Mouse (Mus musculus): ENCODE measurements around the gene Med4.
"Not testable (repeated sequence)": the region's sequence is repeated elsewhere in the genome, so short reads cannot be mapped to it uniquely, and the experiment has no call there.

The Med4 gene

GRCm38 (mm10) chr14:73501721-73502120, 8.1 kb upstream of the Med4 start:
- no peak for DNase-seq (ENCODE audit: low read depth, low spot score)

- peak; percentile 50 for DNase-seq (ENCODE audit: low read depth, low spot score)
Measured at GRCm38 (mm10) chr14:73502591-73503184, 7.1 kb upstream of the Med4 start.

DNA sequence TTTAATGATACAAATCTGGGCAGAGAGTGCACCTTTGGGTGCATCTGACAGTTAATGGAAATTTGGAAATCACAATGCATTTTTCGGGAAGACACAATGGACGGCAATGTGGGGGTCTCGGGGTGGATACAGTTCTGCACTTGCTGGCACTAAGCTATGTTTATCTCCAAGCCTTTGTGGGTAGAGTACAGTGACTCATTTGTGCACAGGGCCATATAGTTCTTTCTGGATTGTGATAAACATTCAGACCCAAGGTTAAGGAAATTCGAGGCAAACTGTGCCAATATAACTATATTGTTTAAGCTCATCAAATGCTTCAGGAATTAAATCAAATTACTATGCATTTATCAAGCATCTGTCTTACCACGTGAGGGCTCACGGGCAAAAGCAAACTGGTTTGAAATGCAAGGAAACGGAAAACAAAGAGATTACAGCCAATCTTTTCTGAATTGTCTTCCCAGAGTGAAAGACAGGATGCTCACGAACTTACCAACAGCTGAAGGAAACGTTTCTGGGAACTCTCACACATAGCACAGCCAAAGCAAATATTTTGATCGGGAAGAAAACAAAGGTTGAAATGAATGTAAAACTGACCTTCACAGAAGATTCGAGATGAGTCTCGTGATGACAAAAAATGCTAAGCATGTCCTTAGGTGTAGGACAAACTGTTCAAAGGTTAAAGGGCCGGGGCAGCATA, 6.4 kb upstream of the Med4 start:
- DNase-seq (ENCODE audit: low read depth, low spot score), result no peak

DNA sequence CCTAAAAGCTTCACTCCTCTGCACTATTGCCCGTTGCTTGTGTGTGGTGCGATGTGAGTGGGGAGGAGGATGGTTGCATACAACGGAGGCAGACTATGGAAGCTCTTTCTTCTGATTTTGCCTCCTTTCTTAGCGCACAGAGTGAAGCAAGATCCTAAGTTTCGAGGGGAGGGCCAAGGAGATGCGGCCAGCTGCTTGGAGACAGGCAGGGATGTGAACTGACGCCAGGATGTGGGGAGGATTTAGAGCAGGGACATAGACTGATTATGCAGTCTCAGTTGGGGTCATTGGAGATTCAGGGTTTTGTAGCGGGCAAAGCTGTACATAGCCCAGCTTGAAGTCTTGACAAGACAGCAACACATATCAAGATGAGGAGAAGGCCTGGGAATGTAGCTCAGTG, 3.5 kb upstream of the Med4 start:
- no peak for DNase-seq (ENCODE audit: low read depth, low spot score)

- no peak for DNase-seq (ENCODE audit: low read depth, low spot score)
Measured at GRCm38 (mm10) chr14:73507200-73507599, 2.6 kb upstream of the Med4 start.

- DNase-seq (ENCODE audit: low read depth, low spot score), result no peak
Measured at GRCm38 (mm10) chr14:73507702-73508376, 2.0 kb upstream of the Med4 start.

- no peak for DNase-seq (ENCODE audit: low read depth, low spot score)
Measured at GRCm38 (mm10) chr14:73508630-73509395, 1.0 kb upstream of the Med4 start.

DNA sequence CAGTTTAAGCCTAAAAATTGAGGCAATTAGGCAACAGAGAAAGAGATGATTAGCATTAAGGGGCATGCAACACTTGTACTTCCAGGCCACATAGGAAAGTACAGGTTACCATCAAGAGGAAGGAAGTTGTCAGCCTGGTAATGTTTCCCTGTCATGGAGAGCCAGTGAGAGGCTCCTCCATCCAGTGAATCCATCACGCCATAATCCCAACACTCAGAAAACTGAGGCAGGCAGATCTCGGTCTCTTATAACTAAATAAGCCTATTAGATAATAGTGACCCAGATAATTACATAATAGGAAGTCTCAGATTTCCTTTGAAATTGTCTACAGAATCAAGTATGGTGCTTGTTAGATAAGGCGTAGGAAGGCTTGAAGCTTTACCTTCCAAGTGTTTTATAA, 14.3 kb downstream of the Med4 start:
- DNase-seq (ENCODE audit: low read depth, low spot score), result no peak

- peak; percentile 89 for DNase-seq (ENCODE audit: low read depth, low spot score)
Measured at GRCm38 (mm10) chr14:73524766-73525448, 15.1 kb downstream of the Med4 start, which contains the start of gene Sucla2. TSS of gene Sucla2 (plus strand) at chr14:73525319.

- not testable (repeated sequence) for DNase-seq (ENCODE audit: low read depth, low spot score)
Measured at GRCm38 (mm10) chr14:73528661-73529060, 18.8 kb downstream of the Med4 start.

GRCm38 (mm10) chr14:73533755-73534465, 24.1 kb downstream of the Med4 start:
- DNase-seq (ENCODE audit: low read depth, low spot score), result no peak

DNA sequence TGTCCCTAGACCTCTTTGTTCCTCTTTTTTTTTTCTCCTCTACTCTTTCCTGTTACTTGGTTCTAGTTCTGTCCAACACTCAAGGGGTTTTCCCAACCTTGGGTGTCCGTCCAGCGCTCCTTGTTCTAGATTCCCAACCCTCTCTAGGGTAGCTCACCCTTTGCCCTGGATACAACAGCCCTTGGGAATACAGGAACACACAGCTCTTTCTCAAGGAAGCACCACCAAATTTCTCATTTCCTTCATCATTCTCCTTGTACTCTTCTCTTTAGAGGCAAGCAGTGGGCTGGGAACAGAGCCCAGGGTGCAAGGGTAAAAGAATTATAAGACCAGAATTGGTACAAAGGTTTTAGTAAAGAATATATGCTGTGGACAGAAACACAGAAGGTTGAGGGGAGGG, 25.8 kb downstream of the Med4 start:
- DNase-seq (ENCODE audit: low read depth, low spot score), result no peak

DNA sequence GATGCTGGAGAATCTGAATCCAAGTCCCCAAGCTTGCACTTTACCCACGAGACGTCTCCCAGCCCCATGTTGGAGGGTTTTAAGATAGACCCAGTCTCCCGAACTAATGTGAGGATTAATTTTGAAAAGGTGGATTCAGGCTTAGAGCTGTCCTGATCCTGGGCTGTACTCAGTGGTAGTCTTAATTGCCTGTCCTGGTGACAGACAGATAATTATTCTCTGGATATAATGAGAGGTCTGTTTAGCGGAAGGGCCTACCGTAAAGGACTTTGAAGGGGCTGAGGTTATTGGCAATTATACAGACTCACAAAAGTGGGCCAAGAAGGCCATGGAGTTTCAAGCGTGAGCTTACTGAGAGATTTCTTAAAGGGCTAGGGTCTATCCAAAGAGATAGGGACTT, 34.0 kb downstream of the Med4 start:
- DNase-seq (ENCODE audit: low read depth, low spot score), result no peak

DNA sequence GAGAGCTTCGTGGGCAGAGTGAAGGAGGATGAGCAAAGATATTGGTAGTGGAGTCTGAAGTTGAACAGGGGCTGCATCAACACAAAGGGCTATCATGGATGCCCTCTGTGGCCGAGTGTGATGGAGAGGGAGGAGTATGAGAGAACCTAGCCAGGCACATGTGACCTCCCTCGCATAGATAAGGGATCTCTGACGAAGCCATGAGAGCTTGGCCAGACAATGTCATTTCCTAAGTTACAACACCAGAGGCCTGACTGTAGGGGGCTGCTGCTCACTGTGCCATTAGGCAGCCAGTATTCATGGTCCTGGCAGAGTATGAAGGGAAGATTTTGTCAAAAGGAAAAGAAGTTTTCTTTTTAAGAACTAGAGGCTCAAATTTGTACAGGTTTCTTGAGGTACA, 37.2 kb downstream of the Med4 start:
- DNase-seq (ENCODE audit: low read depth, low spot score), result no peak

DNA sequence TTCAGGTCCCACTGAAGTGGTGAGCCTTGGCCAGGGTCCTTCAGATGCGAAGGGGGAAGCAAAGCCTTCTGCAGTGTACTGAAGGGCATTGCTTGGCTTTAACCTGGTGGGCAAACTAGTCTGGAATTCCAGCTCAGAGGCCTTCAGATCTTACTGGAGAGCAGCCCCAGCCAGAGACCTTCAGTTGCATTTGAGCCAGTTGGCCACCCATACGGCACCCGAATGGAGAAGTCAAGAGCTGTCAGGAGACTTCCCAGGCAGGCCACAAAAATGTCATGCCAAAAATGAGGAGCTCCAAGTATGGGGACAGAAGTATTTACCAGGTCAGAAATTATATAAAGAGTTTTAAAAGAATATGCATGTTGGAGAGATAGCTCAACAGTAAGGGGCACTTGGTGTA, 38.2 kb downstream of the Med4 start, which contains the start of gene Nudt15:
Nudt15 (minus strand) TSS at position 192 of the 400 bp plus-strand sequence.
- no peak for DNase-seq (ENCODE audit: low read depth, low spot score)

DNA sequence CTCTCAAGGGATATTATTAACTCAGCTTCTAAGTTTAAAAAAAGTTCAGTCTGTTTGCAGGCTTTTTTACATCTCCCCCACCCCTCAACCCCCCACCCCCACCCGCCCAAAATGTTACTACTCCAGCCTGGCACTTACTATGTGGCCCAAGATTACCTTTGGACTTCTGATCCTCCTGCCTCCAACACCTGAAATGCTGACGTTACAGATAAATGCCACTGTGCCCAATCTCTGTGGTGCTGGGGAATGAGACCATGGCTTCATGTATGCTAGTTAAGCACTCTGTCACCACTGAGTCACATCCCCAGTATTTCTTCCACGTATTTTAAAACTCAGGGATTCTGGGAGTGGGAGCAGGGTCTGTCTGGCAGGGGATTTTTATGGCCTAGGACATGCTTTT, 40.5 kb downstream of the Med4 start:
- no peak for DNase-seq (ENCODE audit: low read depth, low spot score)

DNA sequence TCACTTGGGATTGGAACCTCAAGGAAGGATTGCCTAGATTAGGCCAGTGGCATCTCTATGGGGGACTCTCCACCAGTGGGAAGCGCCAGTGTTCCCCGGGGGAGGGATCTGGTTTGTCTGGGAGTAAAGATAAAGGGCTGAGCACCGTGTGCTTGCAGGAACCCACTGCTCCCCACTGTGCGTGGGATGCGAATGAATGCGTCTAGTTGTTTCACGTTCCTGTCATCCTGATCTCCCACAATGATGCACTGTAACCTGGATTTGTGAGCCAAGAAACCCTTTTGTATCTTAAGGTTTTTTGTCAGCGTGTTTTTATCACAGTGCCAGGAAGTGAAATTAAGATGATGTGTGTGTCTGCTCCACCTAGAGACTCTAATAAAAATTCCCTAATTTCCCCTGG, 40.9 kb downstream of the Med4 start:
- DNase-seq (ENCODE audit: low read depth, low spot score), result no peak

GRCm38 (mm10) chr14:73551164-73551563, 41.3 kb downstream of the Med4 start:
- DNase-seq (ENCODE audit: low read depth, low spot score), result no peak

GRCm38 (mm10) chr14:73552341-73553121, 42.7 kb downstream of the Med4 start:
- DNase-seq (ENCODE audit: low read depth, low spot score), result peak; percentile 71

DNA sequence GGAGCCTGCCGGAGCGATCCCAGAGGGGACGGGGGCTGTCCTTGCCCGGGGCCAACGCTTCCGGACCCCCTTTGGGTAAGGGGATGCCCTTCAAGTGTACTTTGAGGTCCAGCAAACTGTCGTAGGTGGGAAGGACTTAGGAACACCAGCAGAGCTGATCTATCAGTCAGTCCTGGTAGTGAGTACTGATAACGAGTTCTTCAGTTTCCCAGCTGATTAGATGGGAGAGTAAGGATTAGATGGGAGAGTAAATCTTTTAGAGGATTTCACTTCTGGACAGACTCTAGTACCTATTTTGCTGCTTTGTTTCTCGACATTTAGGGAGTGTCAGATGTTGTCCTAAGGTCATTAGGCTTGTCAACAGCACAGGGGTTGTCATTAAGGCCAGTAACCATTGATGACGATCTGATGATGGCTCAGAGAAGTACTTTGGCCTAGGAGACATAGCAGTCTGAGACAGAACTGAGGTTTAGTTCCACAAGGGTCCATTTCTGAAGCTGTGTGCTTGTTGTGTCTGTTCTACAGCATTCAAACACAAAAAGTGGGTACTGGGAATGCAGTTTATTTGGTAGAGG, 43.4 kb downstream of the Med4 start:
- DNase-seq (ENCODE audit: low read depth, low spot score), result no peak

Data from brain, embryonic 18.5 days (tissue).